Mouse (Mus musculus) mature B cell (primary cell): ENCODE results near the gene Oog2.
"Not testable (repeated sequence)": the region's sequence is repeated elsewhere in the genome, so short reads cannot be mapped to it uniquely, and the experiment has no call there.

Source experiments
- in situ Hi-C: fragments of 300-500 bp; cut with MboI; formaldehyde crosslinking; loops from 2 replicates; pipeline ENCODE4 v1.14.3; 2019

The Oog2 gene

GRCm38 (mm10) chr4:144190419-144190818, at the start of gene Oog2:
Oog2 (plus strand) TSS chr4:144190719.
- in situ Hi-C loops = no loop called here

GRCm38 (mm10) chr4:144162563-144162962, 28.0 kb upstream of the Oog2 start, which contains the start of gene Oog3:
Oog3 (minus strand) TSS chr4:144162663.
- in situ Hi-C loops = no loop called here

GRCm38 (mm10) chr4:144213218-144213617, 22.7 kb downstream of the Oog2 start, which contains the start of gene C87977:
C87977 (minus strand) TSS chr4:144213318.
- in situ Hi-C loops = not testable (repeated sequence)
